Mouse (Mus musculus) testis, postnatal 14 days (tissue): ENCODE results near the gene Haus3.

Source experiments
- DNase-seq: peaks from one replicate; pipeline ENCODE4 v3.0.0; 2021; ENCODE audit warnings: low spot score

The Haus3 gene

DNA sequence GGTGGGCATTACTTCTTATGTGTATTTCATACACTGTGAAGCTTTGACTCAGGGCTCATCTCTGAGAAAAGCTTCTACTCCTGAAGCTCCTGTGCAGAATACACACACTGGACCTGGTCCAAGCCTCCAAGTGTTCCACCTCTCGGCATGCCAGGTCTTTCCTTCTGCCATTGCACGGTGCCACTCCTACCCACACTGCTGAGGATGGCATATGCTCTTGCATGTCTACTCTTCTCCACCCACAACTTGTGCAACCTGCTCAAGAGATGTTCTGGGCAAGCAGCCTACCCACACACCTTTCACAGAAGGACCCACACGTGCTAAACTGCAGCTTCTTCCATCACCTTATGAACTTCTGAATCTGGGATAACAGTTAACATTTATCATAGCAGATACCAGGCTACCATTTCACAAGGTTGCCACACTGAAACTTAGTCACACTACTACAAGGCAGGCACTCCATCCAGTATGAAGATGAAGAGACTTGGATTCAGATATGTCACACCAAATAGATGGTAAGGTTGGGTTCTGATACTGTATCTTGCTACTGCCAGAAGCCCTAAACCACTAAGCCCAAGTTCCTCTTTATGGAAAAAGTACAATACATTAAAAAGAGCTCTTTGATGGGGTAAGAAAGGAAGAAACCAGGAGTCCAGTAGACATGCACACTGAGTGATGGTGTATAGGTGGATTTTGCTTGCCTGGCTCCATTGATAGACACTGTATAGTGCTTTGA is 50.0 kb downstream of the Haus3 start:
- DNase-seq, result no peak

DNA sequence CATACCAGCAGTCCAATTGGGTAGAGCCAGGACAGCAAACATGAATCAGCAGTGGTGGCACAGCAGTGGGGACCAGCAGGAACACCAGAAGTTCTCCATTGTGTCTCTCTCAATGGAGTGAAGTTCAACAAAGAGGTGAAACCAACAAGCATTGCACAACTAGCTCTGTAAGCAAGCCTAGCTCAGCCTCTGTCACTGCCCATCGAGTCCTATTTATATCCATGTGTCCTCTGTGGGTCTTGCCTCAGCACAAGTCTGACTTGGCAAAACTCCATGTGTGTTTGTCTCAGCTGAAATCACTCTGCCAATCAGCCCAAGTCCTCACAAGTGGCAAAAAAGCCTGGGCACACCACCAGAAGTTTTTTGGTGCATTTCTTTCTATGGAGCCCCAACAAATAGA is 63.6 kb downstream of the Haus3 start:
- DNase-seq, result no peak
